Mouse (Mus musculus) spleen, adult 2 months (tissue): ENCODE results near the gene Srgap1. TPM values are rescaled to one million over a fixed set of nuclear protein-coding genes. Genes with fewer than 3 reads are reported as not detected.

ENCODE experiments used
- DNase-seq, 2 experiments: peaks; one replicate each; pipeline versions ENCODE4 v3.0.0 to v3.0.0-alpha.2; 2012 to 2021; ENCODE audit warnings: low spot score in 2 of 2, low read depth in 1 of 2
- H3K27ac ChIP-seq: fragments of 200-500 bp; 2 replicates; pipeline ENCODE4 v1.5.1; 2012; ENCODE audit warnings: low read length, inconsistent platforms; ENCODE audit not compliant: insufficient read depth
- H3K27me3 ChIP-seq: fragments of 200-500 bp; 2 replicates; pipeline ENCODE4 v1.6.1; 2012; ENCODE audit warnings: mild to moderate bottlenecking, moderate library complexity, low read length, inconsistent platforms; ENCODE audit not compliant: control insufficient read depth, insufficient read depth
- H3K36me3 ChIP-seq: fragments of 200-500 bp; 2 replicates; pipeline ENCODE4 v1.6.1; 2012; ENCODE audit warnings: mild to moderate bottlenecking, low read length, inconsistent platforms; ENCODE audit not compliant: control insufficient read depth, insufficient read depth
- H3K4me1 ChIP-seq: fragments of 200-500 bp; 2 replicates; pipeline ENCODE4 v1.6.1; 2011; ENCODE audit warnings: inconsistent platforms; ENCODE audit not compliant: control insufficient read depth, insufficient read depth, insufficient read length
- H3K4me3 ChIP-seq: fragments of 200-500 bp; 2 replicates; pipeline ENCODE4 v1.5.1; 2011; ENCODE audit warnings: mild to moderate bottlenecking, inconsistent platforms; ENCODE audit not compliant: insufficient read depth, insufficient read length; ENCODE audit errors: extremely low read depth
- CTCF ChIP-seq: fragments of 200-500 bp; IDR thresholded peaks from 2 replicates; pipeline ENCODE4 v1.5.1; 2011; ENCODE audit warnings: mild to moderate bottlenecking, inconsistent platforms; ENCODE audit not compliant: insufficient read depth, insufficient read length, insufficient replicate concordance; ENCODE audit errors: extremely low read depth
- POLR2A ChIP-seq: fragments of 200-500 bp; IDR thresholded peaks from 2 replicates; pipeline ENCODE4 v1.6.1; 2011; ENCODE audit warnings: low read depth, low read length, inconsistent platforms
- WGBS: fragments of 180-500 bp; shearing (Covaris S2); methylation state at CpG from one replicate; pipeline ENCODE4 v1.1.7; 2018; 5-methylcytosine and 5-hydroxymethylcytosine counted together
- polyA plus RNA-seq: library from polyadenylated mRNA; depleted of rRNA; stranded (reverse); fragments of >200 nt; gene quantifications from 2 replicates; pipeline ENCODE4 v1.2.3, GENCODE M21; 2012

The Srgap1 gene
- polyA plus RNA-seq, 1 experiment = 0.58 TPM

- H3K36me3 ChIP-seq = no peaks in the 10 kb centered on the region
- no peak for TF ChIP-seq POLR2A
- TF ChIP-seq CTCF = no peak
- no peak for DNase-seq
- 74% methylated on average over 5 of the region's 5 CpGs for WGBS
- no peaks in the 10 kb centered on the region for H3K27me3 ChIP-seq
- H3K4me3 ChIP-seq = no peak overlapping the region
- no peak overlapping the region for H3K27ac ChIP-seq
- no peaks in the 10 kb centered on the region for H3K4me1 ChIP-seq
These were observed 52.5 kb downstream of the Srgap1 start for GRCm38 (mm10) chr10:121994660-121995059.

GRCm38 (mm10) chr10:121992609-121993008 is 54.5 kb downstream of the Srgap1 start:
- Histone ChIP-seq H3K27ac (no peak overlapping the region), H3K27me3 (no peaks in the 10 kb centered on the region), H3K4me1 (no peaks in the 10 kb centered on the region), H3K36me3 (no peaks in the 10 kb centered on the region), H3K4me3 (no peak overlapping the region)
- TF ChIP-seq POLR2A = no peak
- no peak for DNase-seq
- WGBS = 92% methylated on average over 8 of the region's 8 CpGs

DNA sequence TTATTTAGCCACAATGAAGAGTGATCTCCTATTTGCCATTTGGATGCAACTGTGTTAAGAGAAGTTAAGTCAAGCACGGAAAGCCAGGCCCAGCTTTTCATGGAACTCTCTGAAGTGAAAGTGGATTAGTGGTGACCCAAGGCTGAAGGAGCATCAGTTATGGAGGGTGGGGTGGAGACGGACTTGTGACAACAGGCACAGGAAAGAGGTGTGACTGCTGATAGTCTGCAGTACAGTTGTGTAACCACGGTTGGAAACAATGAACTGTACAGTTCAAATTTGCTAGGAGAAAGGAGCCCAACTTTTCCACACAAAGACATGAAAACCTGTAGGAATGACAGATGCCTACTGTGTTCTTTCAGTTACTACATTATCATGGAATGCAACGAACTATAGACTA is 60.1 kb downstream of the Srgap1 start:
- H3K36me3 ChIP-seq = no peaks in the 10 kb centered on the region
- H3K4me1 ChIP-seq = no peaks in the 10 kb centered on the region
- H3K4me3 ChIP-seq = no peak overlapping the region
- TF ChIP-seq CTCF = no peak
- TF ChIP-seq POLR2A = no peak
- no peak overlapping the region for H3K27ac ChIP-seq
- no peak for DNase-seq
- no peaks in the 10 kb centered on the region for H3K27me3 ChIP-seq
- WGBS = 75% methylated on average over 4 of the region's 4 CpGs

- Histone ChIP-seq H3K27ac (no peak overlapping the region), H3K4me3 (no peak overlapping the region), H3K27me3 (no peaks in the 10 kb centered on the region), H3K36me3 (no peaks in the 10 kb centered on the region), H3K4me1 (no peaks in the 10 kb centered on the region)
- 92% methylated on average over 10 of the region's 10 CpGs for WGBS
- DNase-seq = no peak
- TF ChIP-seq POLR2A = no peak
- no peak for TF ChIP-seq CTCF
These were observed 62.2 kb downstream of the Srgap1 start for GRCm38 (mm10) chr10:121984887-121985286.

DNA sequence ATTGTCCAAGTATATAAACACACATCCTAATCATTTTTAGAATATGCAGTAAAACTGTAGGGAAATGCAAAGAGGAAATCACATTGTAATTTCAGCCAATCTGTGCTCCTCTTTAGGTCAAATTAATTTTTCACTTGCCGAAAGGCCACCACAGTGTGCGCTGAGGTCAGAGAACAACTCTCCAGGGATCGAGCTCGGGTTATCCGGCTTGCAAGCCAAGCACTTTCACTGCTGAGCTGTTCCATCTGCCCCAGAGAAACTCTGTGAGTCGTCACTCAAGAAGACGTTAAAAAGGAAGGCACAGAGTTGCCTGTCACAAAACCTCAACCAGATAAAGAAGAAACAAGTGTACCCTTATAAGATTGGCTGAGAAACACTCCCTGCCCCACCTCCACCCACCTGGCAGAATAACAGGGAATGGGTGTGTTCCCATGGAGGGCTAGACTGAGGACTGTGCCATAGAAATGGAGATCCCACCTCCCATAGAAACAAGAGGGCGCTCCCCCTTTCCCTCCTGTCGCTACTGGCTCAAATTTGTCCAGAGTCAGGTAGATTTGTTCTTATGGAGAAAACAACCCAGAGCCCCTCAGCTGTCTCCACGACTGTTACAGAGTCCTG is 63.0 kb downstream of the Srgap1 start:
- Histone ChIP-seq H3K27me3 (no peaks in the 10 kb centered on the region), H3K4me3 (no peak overlapping the region), H3K4me1 (no peaks in the 10 kb centered on the region), H3K27ac (no peak overlapping the region), H3K36me3 (no peaks in the 10 kb centered on the region)
- no peak for TF ChIP-seq CTCF
- no peak for TF ChIP-seq POLR2A
- WGBS = 53% methylated on average over 10 of the region's 10 CpGs
- no peak for DNase-seq

GRCm38 (mm10) chr10:121975330-121975729 is 71.8 kb downstream of the Srgap1 start:
- Histone ChIP-seq H3K4me3 (no peak overlapping the region), H3K27ac (no peak overlapping the region), H3K4me1 (no peaks in the 10 kb centered on the region), H3K36me3 (no peaks in the 10 kb centered on the region), H3K27me3 (no peaks in the 10 kb centered on the region)
- no peak for DNase-seq
- WGBS = 86% methylated on average over 6 of the region's 6 CpGs
- TF ChIP-seq CTCF = no peak
- no peak for TF ChIP-seq POLR2A

DNA sequence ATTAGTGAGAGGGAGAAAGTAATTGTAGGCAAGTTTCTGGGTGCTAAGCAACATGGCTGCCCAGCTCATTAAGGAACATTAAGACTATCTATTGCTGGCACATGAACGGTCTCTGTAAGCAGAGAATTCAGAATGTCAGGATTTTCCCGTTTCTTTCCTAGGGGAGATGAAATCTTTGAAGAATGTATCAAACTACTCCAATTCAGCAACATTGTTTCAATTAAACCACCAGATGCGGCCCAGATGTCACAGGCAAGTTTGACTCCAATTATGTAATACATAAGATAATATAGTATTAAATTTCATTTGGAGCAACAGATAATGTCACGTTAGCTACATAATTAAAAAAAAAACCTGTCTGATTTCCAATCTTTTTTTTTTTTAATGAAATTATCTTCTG is 72.5 kb downstream of the Srgap1 start:
- Histone ChIP-seq H3K36me3 (no peaks in the 10 kb centered on the region), H3K27ac (no peak overlapping the region), H3K27me3 (no peaks in the 10 kb centered on the region), H3K4me3 (no peak overlapping the region), H3K4me1 (no peaks in the 10 kb centered on the region)
- DNase-seq = no peak
- WGBS = 89% methylated on average over 4 of the region's 4 CpGs
- no peak for TF ChIP-seq CTCF
- no peak for TF ChIP-seq POLR2A

DNA sequence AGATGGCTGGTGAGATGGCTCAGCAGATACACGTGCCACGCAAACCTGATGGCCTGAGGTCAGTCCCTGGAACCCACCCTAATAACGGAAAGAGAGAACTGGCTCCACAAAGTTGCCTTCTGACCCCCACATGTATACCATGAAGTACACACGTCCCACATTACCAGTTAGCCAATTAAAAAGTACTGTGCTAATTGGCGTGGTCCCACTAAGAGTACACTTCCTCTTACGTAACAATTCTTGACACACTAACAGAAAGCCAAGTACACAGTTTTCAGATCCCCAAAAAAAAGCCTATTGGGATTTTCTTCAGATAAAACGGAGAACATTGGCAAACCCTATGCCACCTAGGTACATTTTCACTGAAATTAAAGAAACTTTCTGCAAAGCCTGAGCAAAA is 73.8 kb downstream of the Srgap1 start:
- H3K27ac ChIP-seq = no peak overlapping the region
- no peaks in the 10 kb centered on the region for H3K4me1 ChIP-seq
- no peaks in the 10 kb centered on the region for H3K36me3 ChIP-seq
- H3K4me3 ChIP-seq = no peak overlapping the region
- 86% methylated on average over 7 of the region's 7 CpGs for WGBS
- no peak for DNase-seq
- H3K27me3 ChIP-seq = no peaks in the 10 kb centered on the region
- no peak for TF ChIP-seq POLR2A
- TF ChIP-seq CTCF = no peak
